Mouse (Mus musculus): ENCODE measurements around the gene Rab40b.

Gene Rab40b
- long read RNA-seq, experiment 1, partial matches to known transcripts: 0 of 2 reads
- long read RNA-seq, experiment 1, other reads (novel, unspliced or antisense): 0 of 2 reads
- long read RNA-seq, experiment 2, transcript Rab40b-201 (6 exons, 1,861 nt): major isoform, 13 of 19 reads
- long read RNA-seq, experiment 2, partial matches to known transcripts: 0 of 19 reads
- long read RNA-seq, experiment 2, other reads (novel, unspliced or antisense): 6 of 19 reads

GRCm38 (mm10) chr11:121387750-121388553 lies at the start of gene Rab40b:
Rab40b (minus strand) TSS chr11:121388251.
- intact Hi-C loops (cut with DNase I): no loop called here

GRCm38 (mm10) chr11:121437236-121437635 lies 49.2 kb upstream of the Rab40b start:
- intact Hi-C loops (cut with DNase I): no loop called here

GRCm38 (mm10) chr11:121434156-121435155 lies 46.4 kb upstream of the Rab40b start, which contains the start of gene Fn3k:
Fn3k (plus strand) TSS chr11:121434913.
- intact Hi-C loops (cut with DNase I): no loop called here

GRCm38 (mm10) chr11:121433397-121433796 lies 45.3 kb upstream of the Rab40b start:
- intact Hi-C loops (cut with DNase I): no loop called here

GRCm38 (mm10) chr11:121421553-121422173 lies 33.6 kb upstream of the Rab40b start:
- intact Hi-C loops (cut with DNase I): no loop called here

- intact Hi-C loops (cut with DNase I): no loop called here
Observed at GRCm38 (mm10) chr11:121420830-121421552, 32.9 kb upstream of the Rab40b start, which contains the start of gene Fn3krp. Fn3krp (plus strand) TSS chr11:121421401.

- intact Hi-C loops (cut with DNase I): no loop called here
Observed at GRCm38 (mm10) chr11:121420379-121420778, 32.3 kb upstream of the Rab40b start.

- intact Hi-C loops (cut with DNase I): loop anchor here (5.0 kb wide), 1 partner anchor 62 kb away; no protein-coding TSS in a partner anchor
Observed at GRCm38 (mm10) chr11:121418932-121419331, 30.9 kb upstream of the Rab40b start.

- intact Hi-C loops (cut with DNase I): loop anchor here (5.0 kb wide), 1 partner anchor 61 kb away; no protein-coding TSS in a partner anchor
Observed at GRCm38 (mm10) chr11:121417971-121418370, 29.9 kb upstream of the Rab40b start.

GRCm38 (mm10) chr11:121415351-121415750 lies 27.3 kb upstream of the Rab40b start:
- intact Hi-C loops (cut with DNase I): loop anchor here (5.0 kb wide), 1 partner anchor 58 kb away; no protein-coding TSS in a partner anchor

- intact Hi-C loops (cut with DNase I): loop anchor here (5.0 kb wide), 1 partner anchor 57 kb away; no protein-coding TSS in a partner anchor
Observed at GRCm38 (mm10) chr11:121414762-121415161, 26.7 kb upstream of the Rab40b start.

GRCm38 (mm10) chr11:121407366-121408155 lies 19.5 kb upstream of the Rab40b start:
- intact Hi-C loops (cut with DNase I): no loop called here

GRCm38 (mm10) chr11:121392405-121392804 lies 4.4 kb upstream of the Rab40b start:
- intact Hi-C loops (cut with DNase I): no loop called here

- intact Hi-C loops (cut with DNase I): no loop called here
Observed at GRCm38 (mm10) chr11:121390793-121391192, 2.7 kb upstream of the Rab40b start.

- intact Hi-C loops (cut with DNase I): no loop called here
Observed at GRCm38 (mm10) chr11:121388554-121388945, 499 bp upstream of the Rab40b start.

- intact Hi-C loops (cut with DNase I): no loop called here
Observed at GRCm38 (mm10) chr11:121380294-121380693, 7.8 kb downstream of the Rab40b start.

GRCm38 (mm10) chr11:121378644-121379043 lies 9.4 kb downstream of the Rab40b start:
- intact Hi-C loops (cut with DNase I): no loop called here

GRCm38 (mm10) chr11:121373305-121373704 lies 14.7 kb downstream of the Rab40b start:
- intact Hi-C loops (cut with DNase I): no loop called here

All from adrenal gland (tissue).